Mouse (Mus musculus): ENCODE measurements at regions not wholly inside any gene's neighbourhood (a gene's known extent, or its start where the extent isn't known, plus 50 kb on each side); places are given as distances from the start of the nearest gene placed in this dataset.

GRCm38 (mm10) chr7:55332028-55332427 lies 435.9 kb upstream of the Siglech start:
- intact Hi-C loops (cut with DNase I): loop anchor here (10.0 kb wide), 1 partner anchor 63 kb away; no protein-coding TSS in a partner anchor

- intact Hi-C loops (cut with DNase I): loop anchor here (10.0 kb wide), 1 partner anchor 55 kb away; no protein-coding TSS in a partner anchor
These were observed 428.1 kb upstream of the Siglech start for GRCm38 (mm10) chr7:55339879-55340278.
